Mouse (Mus musculus) layer of hippocampus, postnatal 36 days (tissue): ENCODE measurements at regions not wholly inside any gene's neighbourhood (a gene's known extent, or its start where the extent isn't known, plus 50 kb on each side); places are given as distances from the start of the nearest gene placed in this dataset.

Experiments used
- DNase-seq, 2 experiments: peaks; one replicate each; pipeline ENCODE4 v3.0.0; 2022

- no peak for DNase-seq
Observed at GRCm38 (mm10) chr15:64532260-64533120, 285.0 kb upstream of the Gm21798 start.

GRCm38 (mm10) chr15:64533169-64533795 lies 284.2 kb upstream of the Gm21798 start:
- no peak for DNase-seq

DNA sequence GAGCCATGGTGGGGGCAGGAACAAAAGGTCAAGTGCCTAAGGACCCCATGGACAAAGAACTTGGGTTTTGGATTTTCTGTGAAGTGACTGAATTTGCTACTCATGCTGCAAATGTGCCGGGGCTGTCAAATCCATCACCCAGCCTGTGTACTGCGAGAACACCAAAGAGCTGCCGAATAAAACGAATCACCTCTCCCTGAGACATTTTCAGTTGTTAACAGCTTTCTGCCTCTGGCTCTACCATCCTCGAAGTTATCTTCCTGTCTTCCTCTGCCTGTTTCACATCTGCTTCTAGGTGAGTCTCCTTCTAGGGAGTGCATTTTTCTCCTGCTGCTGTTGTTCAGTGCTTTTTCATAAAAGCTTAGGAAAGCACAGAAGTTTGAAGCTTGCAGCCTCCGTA lies 283.3 kb upstream of the Gm21798 start:
- DNase-seq = no peak

GRCm38 (mm10) chr15:64535160-64535559 lies 282.3 kb upstream of the Gm21798 start:
- DNase-seq = no peak

GRCm38 (mm10) chr15:64541395-64541794 lies 276.1 kb upstream of the Gm21798 start:
- DNase-seq = no peak

GRCm38 (mm10) chr15:64542250-64542901 lies 275.1 kb upstream of the Gm21798 start:
- DNase-seq = no peak

DNA sequence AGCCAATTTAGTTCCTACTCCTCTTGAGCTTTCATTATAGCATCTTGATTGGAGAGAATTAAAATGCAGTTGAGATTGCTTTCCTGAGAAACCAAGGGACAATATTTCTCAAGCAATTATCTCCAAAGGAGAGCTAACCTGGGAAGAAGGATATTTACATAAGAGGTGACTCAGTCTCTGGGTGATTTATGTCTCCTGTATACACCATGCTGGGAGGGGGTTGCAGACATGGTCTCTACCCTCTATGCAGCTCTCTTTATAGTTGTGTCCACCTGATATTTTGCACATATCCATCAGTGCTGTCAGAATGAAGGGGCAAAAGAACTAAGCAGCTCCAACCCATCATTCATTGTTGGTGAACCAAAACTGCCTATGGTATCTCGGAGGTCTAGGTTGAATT lies 274.6 kb upstream of the Gm21798 start:
- DNase-seq = no peak

DNA sequence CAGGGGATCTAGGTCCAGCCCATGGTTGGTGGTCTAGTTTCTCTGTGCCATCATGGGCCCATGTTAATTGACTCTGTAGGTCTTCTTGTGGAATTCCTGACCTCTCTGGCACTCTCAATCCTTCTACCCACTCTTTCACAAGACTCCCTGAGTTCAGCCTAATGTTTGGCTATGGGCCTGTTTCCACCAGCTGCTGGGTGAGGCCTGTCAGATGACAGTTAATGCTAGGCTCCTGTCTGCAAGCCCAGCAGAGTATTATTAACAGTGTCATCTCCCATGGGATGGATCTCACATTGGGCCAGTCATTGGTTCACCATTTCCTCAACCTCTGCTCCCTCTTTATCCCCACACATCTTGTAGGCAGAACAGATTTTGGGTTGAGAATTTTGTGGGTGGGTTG lies 271.5 kb upstream of the Gm21798 start:
- no peak for DNase-seq

- DNase-seq = no peak
Observed at GRCm38 (mm10) chr15:64557540-64557939, 260.0 kb upstream of the Gm21798 start.

DNA sequence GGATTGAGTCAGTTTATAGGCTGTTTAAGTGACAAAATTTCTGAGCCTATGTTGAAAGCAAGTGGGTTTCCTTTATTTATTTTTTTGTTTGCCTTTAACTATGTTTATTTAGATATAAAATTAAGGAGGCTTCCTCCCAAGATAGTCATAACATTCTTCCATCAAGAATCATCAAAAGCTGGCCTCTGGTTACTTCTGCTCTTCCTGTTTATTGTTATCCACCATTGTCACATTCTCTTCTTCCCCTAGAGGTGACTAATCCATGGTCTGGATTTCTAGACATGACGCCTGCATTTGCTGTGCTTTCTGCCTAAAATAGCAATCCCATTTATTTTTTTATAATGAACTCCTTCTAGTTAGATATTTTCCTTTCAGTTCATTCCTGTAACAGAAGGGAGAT lies 259.3 kb upstream of the Gm21798 start:
- no peak for DNase-seq

- no peak for DNase-seq
Observed at GRCm38 (mm10) chr15:64562431-64563111, 254.9 kb upstream of the Gm21798 start.

GRCm38 (mm10) chr15:64564703-64565102 lies 252.8 kb upstream of the Gm21798 start:
- DNase-seq = no peak

DNA sequence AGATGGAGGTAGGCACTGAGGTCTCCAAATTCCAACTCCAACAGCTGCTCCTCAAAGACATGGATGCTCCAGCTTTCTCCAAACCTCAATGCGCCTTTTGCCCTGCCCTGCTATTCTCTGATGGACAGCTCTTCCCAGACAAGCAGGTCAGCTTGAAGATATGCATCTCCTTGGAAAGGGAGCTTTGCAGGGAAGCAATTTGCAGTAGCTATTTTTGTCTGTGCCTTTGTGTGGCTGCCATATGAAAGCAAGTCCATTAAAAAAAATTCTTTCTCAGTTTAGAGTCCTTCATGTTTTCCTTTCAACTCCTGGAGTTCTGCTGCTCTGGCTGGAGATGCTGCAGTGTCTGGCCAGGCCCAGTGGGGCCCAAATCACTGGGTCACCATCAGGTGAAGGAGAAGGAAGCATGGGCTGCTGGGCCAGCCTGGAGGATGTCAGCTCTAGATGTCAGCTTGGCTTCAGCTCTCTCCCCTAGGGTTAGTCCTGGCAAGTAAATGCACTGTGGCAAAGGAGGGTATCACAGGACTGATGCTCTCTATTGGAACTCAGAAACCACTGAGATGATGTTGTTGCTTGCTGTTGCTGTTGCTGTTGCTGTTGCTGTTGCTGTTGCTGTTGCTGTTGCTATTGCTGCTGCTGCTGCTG lies 240.5 kb upstream of the Gm21798 start:
- no peak for DNase-seq

- no peak for DNase-seq
Observed at GRCm38 (mm10) chr15:64578991-64579390, 238.5 kb upstream of the Gm21798 start.

DNA sequence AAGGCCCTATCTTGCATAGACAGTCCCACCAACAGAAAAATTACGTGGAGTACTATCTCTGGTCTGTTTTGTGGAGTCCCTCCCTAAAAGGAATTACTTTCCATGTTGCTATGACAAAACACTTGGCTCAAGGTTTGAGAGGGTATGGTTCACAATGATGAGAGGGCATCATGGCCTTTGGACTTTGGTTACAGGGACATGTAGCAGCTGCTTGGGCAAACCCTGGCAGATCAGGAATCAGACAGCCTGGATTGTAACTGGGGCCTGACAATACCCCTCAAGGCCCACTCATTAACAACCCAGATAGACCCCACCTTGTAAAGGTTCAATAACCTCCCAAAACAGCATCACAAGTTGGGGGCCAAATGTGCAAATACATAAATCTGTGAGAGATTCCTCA lies 237.0 kb upstream of the Gm21798 start:
- no peak for DNase-seq

DNA sequence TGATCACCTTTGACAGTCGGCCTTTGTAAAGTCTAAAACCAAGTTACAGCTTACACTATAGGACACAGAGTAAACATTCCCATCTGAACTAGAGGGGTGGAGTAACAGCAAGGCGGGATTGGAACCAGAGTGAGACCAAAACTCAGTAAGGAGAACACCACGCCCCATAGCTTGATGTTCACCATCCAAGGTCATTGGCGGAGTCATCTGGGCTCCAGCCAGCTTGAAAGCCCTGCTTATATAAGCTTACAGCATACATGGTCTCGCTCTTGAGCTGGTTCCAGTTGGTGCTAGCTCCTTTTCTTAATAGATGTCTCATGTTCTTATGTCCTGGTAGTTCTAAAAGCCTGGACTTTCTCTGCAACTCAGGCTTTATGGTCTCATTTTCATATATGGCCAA lies 236.4 kb upstream of the Gm21798 start:
- DNase-seq = no peak

- no peak for DNase-seq
Observed at GRCm38 (mm10) chr15:64584129-64584528, 233.4 kb upstream of the Gm21798 start.

DNA sequence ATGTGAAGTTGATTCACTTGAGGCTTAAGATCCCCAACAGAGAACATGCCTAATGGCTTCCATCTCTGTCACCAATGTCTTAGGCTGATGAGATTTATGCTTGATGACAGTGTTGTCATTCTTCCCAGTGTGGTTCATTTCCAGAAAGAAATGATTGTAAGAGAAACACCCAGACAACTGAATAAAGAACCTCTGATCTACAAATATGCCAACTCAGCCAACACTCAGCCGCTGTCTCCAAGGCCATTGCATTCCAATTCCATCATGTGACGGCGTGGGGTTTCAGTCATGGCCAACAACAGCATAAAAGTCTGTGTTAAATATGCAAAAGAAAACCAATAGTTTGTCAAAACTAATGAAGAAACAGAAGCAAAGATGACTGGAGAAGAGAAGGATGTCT lies 230.7 kb upstream of the Gm21798 start:
- DNase-seq = no peak

GRCm38 (mm10) chr15:64590092-64590881 lies 227.2 kb upstream of the Gm21798 start:
- peak; percentile 5 to 10 for DNase-seq

DNA sequence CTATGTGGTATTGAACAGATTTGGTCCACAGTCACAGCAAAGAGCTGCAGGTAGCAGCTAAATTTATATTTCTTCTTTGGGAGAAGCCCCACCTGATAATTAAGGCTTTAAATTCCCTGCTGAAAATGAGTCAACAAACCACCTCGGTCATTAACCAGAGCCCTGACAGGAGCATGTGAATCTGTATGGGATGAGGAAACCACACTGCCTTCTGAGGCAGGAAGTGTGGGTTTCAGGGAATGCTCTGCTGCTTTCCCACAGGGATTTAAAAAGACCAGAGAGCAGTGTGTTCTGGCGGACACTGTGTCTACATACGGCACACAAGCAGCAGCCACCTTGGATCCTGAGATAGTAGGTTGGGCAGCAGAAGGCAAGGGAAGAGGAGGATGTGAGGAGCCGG lies 204.0 kb upstream of the Gm21798 start:
- DNase-seq = no peak

GRCm38 (mm10) chr15:64618471-64618870 lies 199.0 kb upstream of the Gm21798 start:
- no peak for DNase-seq

DNA sequence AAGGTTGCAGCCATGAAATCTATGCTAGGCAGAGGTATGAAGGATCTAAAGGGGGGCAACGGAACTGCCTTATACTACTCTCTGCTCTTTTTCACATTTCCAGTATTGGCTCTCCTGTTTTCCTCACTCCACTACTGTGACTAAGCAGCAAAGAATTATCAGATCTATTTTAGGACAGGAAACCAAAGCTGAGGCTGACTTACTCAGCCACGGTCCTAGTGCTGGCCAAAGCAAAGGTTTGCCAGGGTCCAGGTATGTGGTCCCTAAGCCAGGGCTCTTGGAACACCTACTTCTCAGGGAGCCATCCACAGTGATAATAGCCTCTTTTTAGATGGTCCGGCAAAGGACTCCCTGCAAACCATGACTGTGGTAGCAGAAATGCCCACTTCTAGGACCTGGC lies 195.6 kb upstream of the Gm21798 start:
- no peak for DNase-seq
